Mouse (Mus musculus) kidney, postnatal 25 days (tissue): Measurements from ENCODE around the gene Tgfbr2.

Experiments
- DNase-seq, 2 experiments: peaks; one replicate each; pipeline ENCODE4 v3.0.0; 2021; ENCODE audit warnings: mixed read lengths in 2 of 2

Gene Tgfbr2

DNA sequence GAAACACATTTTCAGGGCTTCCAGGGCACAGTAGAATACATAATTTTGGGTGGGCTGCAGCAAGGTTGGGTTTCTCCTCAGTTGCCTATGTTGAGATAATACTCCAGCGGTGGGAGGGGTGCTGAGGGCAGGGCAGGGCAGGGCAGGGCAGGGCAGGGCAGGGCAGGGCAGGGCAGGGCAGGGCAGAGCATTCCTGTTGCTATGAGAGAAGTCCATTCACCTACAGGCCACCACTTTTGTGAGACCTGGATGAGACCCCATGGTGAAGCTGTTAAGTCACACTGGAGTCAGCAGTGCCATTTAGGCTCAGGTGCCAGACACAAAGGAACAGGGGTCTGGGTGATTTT, 18.3 kb upstream of the Tgfbr2 start:
- no peak for DNase-seq

DNA sequence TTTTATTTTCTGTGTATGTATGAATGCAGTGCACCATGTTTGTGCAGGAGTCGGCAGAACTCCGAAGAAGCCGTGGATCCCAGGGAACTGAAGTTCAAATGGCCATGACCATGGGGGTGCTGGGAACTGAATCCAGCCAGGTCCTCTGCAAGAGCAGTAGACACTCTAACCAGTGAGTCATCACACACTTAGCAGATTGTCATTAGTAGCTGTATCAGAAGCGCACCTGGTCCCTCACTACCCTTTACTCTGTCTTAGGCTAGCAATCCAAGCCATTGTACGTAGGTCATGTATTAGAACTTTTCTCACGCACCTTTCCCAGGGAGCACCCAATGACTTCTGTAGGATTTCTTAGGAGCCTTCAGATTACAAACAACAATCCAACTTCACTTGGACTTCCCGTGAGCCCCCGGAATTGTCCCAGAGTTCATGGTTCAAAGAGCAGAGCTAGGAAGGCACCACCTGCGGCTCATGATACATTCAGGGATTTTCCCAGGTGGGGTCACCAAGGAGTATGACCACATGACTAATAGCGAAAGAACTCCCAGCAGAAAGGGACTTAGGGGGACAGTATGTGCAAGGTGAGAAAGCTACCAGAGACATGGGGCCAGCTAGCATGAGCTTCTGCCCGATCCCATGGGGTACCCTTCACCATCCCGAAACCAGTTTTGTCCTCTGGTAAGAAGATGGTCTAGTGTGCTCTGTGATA, 17.8 kb upstream of the Tgfbr2 start:
- DNase-seq, result no peak

DNA sequence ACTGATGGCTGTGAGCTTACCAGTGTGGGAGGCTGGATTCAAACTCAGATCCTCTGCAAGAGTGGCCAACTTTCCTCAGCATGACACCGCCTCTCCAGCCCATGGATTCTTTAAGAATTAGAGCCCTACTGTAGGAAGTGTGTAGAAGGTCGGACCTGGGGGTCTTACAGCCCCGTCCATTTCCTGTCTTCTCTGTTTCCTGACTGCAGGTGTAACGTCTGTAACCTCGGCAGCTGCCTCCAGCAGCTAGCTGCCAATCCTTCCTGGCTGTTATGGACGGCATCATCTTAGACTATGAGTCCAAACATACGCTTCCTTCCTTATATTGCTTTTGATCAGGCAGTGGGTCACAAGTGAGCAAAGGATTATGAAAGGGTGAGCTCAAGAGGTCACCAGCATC, 17.1 kb upstream of the Tgfbr2 start:
- DNase-seq, result no peak

DNA sequence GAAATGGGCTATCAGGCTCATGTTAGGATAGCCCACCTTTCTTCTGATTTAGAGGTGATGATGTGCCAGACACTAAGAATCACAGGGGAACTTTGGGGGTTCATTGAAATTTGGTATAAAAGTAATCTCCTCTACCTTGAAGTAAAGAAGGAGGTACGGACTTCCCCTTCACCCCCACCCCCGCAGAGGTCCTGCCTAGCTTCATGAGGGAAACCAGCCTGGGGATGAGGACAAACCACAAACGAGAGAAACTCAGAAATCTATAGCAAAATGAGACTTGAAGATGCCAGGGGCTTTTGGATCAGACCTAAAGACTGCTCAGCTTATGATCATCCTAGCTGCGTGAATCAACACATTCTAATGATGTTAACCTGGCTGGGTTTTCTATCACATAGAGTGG, 14.7 kb upstream of the Tgfbr2 start:
- DNase-seq, result no peak

DNA sequence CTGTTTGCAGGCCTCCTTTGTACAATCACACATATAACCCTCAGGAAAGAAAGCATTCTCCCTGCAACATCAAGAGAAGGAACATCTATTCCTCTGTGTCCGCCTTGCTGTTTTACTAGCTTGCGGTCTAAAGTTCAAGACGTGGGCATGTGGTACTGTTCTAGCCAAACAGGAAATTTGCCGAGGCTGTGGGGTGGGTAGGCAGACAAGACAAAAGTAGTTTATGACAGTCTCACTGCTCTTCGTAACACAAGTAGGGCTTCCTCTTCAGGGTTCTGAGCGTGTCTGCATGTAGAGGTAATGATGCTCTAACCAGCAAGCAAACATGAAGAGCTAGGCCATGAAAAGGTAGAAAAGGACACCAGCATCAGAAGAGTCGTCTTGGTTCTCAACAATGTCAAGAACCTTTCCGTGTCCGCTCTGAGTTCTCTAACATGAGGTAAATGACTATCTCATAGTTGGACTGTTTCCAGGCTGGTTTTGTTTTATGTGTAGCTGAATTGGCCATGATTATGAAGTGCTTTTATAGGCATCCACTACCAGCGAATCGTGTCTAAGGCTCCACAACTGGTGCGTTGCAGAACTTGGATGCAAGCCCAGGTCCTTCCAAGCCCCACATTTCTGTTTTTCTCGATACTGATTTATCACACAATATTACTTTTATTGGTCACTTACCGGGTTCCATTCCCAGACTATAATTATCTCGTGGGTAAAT, 13.9 kb upstream of the Tgfbr2 start:
- DNase-seq, result no peak

DNA sequence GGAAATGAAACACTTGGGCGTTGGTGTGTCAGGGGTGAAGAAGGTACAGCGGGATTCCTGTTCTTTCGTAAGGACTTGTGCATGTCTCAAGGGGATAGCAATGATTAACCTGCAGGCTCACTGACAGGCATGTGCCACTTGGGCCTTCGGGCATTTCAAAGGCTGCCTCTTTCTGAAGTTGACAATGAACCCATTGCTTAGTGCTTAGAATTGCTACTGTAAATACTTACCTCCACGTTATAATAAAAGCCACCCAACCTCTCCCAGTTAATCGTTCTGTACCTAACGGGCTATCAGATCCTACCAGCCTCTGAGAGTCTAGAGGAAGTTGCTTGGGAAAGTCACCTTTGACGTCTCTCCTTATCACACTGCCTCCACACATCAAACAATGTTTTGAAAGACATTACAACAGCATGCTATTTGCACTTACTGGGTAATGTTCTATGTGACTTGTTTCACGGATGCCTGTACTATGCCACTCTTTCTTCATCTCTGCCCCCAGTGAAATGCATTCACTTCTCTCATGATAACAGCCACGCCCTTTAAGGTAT, 12.1 kb upstream of the Tgfbr2 start:
- DNase-seq, result peak; percentile 44 to 63

DNA sequence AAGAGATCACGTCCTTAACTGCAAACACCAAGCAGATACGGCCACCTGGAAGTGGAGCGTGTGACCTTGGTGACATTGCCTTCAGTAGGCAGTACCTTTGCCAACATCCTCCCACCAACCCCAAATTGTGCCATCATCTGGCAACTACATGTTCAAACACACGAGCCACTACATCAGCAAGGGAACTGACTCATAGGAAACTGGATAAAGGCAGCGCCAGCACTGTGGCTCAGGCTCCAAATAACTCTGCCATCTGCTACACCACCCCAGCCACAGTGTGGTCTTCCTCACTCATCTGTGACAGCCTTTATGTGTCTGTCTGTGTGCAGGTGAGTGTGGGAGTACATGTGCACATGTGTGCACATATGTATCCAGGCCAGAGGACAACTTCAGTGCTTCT, 9.7 kb upstream of the Tgfbr2 start:
- no peak for DNase-seq

DNA sequence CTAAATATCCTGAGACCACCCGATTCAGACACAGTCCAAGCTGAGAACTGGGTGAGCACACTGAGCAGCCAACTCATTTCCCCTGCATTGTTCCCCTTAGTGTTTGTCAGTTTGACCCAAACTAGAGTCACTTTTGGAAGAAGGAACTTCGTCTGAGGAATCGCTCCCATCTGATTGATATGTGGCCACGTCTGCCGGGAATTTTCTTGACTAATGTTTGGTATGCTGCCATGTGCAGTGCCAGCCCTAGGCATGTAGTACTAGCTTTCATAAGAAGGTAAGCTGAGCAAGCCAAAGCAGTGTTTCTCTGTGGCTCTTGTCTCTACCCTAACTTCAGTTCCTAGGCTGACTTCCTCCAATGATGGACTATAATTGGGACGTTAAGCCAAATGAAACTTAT, 7.9 kb upstream of the Tgfbr2 start:
- no peak for DNase-seq

DNA sequence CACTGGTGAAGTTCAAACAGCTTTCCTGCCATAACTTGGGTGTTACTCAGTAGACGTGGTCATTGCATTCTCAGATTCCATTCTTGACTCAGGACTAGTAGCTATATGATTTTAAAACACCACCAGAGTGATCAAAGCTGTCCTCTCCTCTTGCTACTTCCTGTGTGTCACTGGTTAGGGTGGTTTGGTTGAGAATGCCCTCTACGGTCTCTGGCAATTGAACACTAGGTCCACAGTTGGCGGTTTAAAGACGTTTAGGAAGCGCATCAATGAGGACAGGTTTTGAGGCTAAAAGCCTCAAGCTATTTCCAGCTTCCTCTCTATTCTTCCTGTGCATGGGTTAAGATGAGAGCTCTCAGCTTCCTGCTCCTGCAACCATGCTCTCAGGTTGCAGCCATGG, 6.4 kb upstream of the Tgfbr2 start:
- DNase-seq, result no peak

DNA sequence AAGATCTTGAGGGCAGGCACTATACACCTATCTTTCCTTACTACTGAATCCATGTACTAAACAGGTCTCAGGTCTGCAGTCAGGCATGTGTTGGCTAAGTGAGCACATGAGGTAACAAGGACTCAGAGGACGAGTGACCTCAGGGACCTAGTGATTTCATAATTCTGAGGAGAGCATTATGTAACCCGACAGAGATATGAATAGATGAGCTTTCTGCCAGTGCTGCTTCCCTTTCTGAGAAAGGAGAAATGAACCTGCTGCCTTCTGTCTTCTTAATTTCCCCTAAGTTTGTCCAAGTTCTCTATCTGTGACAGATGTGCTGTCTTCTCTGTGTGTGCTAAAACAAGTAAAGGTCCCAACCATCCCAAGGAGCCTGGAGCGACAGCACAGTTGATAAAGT, 3.0 kb upstream of the Tgfbr2 start:
- DNase-seq, result no peak

DNA sequence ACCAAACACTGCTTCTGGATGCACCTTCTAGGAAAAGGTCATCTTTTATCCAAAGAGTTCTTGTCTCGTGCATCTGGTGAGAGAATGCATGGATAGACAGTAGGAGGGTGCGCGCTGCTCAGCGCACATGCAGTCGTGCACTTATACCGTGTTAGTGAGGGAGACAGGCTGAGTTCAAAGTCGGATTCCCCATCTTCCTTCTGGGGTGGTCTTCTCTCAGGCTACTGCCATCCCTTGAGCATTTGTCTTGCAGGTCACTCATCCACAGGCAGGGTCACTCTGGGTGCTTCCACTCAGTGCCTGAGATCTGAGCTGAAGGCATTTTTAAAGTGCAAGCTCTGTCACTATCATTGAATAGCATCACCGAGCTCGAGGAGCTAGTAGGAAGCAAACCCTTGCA, 1.9 kb upstream of the Tgfbr2 start:
- DNase-seq, result no peak

DNA sequence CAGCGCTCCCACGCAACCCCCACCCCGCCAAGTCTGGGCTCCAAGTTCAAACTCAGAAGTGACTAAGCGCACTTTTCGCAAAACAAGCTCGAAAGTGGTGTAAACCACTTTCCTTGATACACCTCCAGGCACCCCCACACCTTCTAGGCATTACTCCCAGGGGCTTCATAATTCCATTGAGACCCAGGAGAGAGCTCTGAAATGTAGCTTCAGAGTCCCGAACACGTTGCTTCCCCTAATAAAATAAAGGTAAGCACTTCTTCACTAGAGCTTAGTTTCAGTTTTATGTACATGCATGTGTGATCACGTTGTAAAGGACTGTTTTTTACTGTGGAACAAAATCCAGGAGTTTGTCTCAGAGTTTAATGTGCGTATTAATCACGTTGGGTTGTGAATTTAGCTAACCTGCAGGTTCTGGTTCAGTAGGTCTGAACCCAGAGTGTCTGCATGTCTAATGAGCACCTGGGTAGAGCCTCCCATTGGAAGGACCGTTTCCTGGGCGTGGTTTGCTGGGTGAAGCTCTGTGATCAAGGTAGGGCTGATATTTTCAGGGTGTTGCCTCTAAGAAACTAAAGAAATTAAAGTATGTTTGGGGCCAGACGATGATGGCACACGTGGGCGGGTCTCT, 442 bp upstream of the Tgfbr2 start:
- peak; percentile 75 to 89 for DNase-seq

DNA sequence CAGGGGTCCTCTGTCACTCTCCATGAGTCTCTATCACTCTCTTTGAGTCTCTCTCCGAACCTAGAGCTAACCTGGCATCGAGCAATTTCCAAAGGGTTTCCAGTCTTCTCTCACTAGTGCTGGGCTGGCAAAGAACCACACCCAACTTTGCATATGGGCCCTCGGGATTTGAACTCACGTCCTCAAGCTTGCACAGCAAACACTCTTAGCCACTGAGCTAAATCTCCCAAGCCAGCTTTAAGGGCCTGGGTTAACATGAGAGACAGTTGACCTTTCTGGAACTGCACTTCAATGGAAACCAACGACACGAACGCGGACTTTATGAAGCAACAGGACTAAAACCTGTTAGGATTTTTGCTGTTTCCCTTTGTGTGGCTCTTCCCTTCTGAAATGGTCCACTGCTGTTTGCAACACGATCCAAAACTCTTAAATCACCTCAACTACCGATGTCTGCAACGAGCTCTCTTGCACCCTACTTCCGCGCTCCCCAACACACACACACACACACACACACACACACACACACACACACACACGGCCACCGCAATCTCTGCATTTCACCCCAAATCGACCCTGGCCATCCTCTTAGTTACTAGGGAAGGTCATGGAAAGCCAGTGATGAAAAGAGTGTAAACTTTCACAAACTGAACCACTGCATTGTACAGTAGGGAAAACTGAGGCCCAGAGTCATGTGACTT, 1.5 kb downstream of the Tgfbr2 start:
- DNase-seq, result no peak

DNA sequence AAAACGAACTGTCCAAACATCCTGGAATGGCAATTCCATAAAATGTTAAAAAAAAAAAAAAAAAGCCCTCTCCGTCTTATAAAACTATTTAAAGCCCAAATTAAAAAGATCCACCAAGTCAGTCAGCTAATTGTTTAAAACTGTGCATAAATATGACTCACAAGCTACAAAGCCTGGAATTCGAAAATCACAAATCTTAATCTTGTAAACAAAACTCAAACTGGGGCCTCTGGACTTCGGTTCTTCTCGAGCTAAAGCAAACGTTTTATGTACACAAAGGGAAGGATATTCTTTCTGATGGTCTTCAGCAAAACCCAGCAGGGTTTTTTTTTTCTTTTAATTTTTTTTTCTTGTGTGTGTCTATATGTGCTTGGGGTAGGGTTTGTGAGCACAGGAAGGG, 2.1 kb downstream of the Tgfbr2 start:
- no peak for DNase-seq

DNA sequence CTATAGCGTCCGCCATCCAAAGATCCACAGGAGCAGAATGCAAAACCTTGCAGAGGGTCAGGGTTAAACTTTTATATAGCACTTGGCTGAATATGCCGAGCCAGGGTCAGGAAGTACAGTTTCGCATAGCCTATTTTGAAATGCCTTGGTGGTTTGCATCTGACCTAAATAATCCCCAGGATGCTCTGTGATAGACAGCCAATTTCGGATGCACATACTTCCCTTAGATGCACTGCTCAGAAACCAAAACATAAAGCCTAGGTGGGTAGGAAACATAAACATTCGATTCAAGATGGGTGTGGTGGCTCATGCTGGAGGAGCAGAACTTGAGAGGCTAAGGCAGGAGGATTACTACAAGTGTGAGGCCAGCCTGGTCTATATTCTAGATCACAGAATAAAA, 6.1 kb downstream of the Tgfbr2 start:
- no peak for DNase-seq

DNA sequence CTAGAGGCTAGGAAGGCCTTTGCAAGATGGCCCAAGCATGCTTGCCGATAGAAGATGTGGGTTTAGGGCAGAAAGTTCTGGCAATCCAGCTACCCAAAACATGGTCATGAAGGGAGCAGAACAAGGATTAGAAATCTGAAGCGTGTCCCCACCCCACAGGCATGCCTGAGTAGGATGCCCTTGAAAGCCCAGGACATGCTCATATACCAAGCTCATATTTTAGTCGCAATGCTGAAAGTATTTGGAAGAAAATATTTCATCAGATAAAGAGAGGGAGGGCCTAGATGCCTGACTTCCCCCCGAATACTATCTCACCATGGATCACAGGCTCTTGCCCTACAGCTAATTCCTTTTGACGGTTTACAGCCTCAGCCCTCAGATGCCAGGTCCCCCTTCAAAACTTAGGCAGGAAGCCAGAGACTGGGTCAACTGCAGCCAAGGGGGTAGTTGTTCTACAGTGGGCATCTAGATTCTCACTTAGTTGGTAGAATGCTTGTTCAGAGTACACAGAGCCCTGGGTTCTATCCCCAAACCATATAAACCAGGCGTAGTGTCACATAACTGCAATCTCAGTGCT, 7.8 kb downstream of the Tgfbr2 start:
- no peak for DNase-seq

DNA sequence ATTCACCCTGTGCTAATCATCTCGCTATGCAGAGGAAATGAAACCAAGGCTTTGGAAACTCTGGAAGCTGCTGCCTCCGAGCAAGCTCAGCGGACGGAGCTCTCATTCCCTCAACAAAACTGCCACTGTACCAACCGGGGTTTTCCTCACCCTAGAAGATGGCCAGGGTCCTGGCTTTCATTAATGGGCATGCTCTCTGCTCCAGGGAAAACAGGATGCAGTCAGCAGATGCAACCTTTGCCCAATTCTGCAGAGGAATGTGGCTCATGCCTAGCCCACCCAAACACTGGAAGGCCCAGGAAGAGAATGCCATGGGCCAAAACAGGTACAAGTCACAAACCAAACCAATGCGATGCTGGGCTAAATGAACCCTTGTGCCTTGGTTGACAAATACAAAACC, 8.8 kb downstream of the Tgfbr2 start:
- DNase-seq, result no peak

DNA sequence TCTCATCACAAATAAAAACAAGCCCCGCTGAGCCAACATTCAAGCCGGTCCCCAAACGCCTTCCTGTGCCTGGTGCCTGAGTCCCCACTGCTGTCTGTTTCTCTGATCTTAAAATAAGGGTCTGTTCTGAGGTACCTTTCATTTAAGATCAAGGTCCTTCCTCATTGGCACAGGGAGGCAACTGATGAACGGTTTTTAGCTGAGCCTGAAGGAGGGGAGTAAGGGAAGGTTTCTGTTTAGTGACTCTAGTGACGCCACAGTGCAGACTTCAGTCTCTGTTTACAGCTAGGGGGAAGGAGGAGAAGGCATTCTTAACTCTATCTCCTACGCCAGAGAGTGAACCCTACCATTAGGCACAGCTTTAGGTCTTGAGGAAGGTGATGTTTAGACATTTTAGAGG, 11.3 kb downstream of the Tgfbr2 start:
- no peak for DNase-seq

DNA sequence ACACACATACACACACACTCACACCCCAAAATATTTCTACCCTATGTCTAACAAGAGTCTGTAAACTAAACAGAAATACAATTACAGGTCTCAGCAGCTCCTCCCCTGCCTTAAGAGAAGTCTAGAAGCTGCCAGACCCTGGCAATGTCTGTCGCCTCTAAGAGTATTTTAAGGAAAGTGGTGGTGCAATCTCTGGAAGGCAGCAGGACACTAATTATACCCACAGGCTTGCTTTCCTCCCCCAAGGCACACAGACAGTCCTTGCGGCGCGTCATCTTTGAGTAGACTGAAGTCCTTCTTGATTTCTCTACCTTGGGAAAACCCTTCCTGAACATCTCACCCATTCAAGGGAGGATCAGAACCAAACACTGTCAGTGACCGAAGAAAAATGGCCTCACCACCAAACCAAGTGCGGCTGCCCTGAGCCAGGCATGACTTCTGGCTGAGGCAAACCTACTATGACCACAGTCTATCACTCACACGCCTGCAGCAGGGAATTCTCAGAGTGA, 12.2 kb downstream of the Tgfbr2 start:
- no peak for DNase-seq

DNA sequence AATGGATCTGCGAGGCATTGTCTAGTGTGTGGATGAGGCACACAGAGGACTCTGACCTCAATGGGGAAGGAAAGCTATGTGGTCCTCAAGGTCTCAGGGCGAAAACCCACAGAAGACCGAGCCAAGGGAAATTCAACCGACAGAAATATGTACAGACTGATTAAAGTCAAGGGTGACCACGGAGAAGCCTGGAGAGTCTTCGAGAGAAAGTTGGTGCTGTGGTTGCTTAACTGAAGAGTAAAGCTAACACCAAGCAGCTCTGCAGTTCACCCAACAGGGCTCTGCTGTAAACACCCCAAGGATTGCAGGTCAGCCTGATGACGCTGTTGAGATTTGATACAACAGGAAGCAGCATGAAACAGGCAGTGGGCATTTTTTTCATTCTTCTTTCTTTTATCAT, 14.3 kb downstream of the Tgfbr2 start:
- no peak for DNase-seq

DNA sequence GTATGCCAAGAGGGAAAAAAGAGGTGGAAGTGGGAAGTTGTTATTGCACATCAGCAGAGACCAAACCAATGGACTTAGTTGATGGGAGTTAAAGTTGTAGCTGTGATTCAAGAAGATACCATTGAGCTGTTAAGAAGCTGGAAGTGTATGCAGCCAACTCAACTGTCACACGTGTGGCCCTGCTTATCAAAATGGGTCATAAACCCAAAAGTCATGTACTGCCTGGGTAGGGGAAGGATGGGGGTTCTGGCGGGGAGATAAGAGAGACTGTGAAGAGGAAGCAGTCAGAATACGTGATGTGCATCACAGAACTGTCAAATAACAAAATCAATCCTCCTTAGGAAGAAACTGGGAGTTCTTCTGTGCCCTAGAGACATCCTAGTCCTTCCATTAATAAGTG, 15.1 kb downstream of the Tgfbr2 start:
- DNase-seq, result no peak

DNA sequence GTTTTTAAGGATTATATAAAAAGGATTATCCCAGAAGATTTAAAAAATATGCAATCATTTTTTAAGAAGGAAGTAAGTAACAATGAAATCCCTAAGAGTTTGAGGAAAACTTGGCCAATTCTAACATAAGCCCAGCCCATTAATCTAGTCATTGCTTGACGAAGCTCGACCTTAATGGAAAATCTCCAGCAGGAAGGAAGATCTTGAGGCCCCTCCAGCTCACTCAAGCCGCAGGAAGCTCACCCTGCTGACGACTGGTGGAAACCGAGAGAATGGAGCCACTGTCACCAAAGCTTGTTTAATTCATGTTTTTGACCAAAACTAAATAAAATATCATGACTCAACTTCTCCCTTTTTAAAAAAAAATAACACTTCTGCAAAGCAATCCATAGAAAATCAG, 18.7 kb downstream of the Tgfbr2 start:
- peak; percentile 46 to 71 for DNase-seq

DNA sequence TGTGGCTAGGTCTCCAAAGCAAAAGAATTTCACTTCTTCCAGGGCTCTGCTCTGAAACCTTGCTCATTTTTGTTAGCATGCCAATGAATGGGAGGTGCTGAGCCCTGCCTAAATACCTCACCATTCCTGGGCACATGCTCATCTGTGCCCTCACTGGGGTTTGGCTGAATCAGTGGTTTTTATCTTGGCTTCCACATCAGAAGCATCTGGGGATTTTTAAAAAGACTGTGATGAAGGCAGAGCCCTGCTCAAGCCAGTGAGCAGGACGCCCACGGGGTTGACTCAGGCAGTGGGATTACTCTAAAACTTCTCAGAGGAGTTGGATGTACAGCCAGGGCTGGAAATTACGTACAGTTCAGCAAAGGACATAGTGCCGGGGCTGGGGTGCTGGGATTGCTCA, 22.3 kb downstream of the Tgfbr2 start:
- no peak for DNase-seq
